Comparison of ENCODE assay signal across 12 mouse cellular contexts in the genomic region with DNA sequence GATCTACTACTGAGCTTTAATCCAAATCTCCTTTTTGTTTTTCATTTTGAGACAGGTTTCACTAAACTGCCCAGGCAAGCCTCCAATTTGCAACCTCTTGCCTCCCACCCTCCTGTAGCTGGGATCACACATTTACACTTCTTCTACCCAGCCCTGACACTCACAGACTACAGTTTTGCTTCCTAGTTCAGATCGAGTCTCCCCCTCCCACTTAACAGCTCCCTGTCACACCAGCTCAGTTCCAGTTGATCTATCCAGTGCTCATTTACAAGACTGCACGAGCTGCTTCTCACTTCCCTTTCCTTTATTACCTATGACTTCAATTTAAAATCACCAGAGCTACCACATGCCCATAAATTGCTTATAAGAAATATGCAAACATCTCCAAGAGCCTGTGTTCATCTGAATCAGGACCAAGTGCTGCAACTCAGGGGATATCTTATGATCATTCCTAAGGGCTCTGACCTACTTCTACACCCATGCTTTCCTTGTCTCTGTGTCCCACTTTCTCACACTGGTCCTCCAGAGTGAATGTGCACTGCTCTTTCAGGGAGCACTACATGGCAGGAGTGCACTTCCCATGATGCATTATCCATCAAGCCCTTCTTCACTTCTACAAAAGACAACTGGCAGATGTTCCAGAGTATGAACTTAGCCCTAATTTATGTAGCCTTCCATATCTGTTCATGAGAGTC.
"Had no signal": no experiment of that assay in that cellular context is flagged by ENCODE, and none has a peak within 500 bp of the region (broad histone marks: within the 10 kb centered on the region; RNA-seq: fewer than 3 reads in every experiment).

No protein-coding gene starts in this region.

- H3K27ac ChIP-seq: limb, embryonic 13.5 days; liver, embryonic 14.5 days; midbrain, embryonic 13.5 days; neural tube, embryonic 15.5 days; stomach, postnatal 0 days had no signal

- H3K9me3 ChIP-seq: limb, embryonic 13.5 days; midbrain, embryonic 13.5 days; neural tube, embryonic 15.5 days had no signal

- H3K27me3 ChIP-seq: limb, embryonic 13.5 days; midbrain, embryonic 13.5 days; neural tube, embryonic 15.5 days had no signal

- H3K4me2 ChIP-seq: limb, embryonic 13.5 days; midbrain, embryonic 13.5 days; neural tube, embryonic 15.5 days had no signal

- H3K9ac ChIP-seq: limb, embryonic 13.5 days; liver, embryonic 14.5 days; midbrain, embryonic 13.5 days; neural tube, embryonic 15.5 days had no signal

- ATAC-seq: midbrain, embryonic 13.5 days had no signal

- DNase-seq: kidney, adult 8-10 months; kidney, postnatal 25 days; left cerebral cortex, postnatal 4 days; lung, adult 18-20 months; right cerebral cortex, postnatal 14 days; thymus, postnatal 4 days had no signal

- H3K4me3 ChIP-seq: limb, embryonic 13.5 days; midbrain, embryonic 13.5 days; myocyte; neural tube, embryonic 15.5 days had no signal
